Mouse (Mus musculus): ENCODE measurements around the gene Scnn1g.

DNA sequence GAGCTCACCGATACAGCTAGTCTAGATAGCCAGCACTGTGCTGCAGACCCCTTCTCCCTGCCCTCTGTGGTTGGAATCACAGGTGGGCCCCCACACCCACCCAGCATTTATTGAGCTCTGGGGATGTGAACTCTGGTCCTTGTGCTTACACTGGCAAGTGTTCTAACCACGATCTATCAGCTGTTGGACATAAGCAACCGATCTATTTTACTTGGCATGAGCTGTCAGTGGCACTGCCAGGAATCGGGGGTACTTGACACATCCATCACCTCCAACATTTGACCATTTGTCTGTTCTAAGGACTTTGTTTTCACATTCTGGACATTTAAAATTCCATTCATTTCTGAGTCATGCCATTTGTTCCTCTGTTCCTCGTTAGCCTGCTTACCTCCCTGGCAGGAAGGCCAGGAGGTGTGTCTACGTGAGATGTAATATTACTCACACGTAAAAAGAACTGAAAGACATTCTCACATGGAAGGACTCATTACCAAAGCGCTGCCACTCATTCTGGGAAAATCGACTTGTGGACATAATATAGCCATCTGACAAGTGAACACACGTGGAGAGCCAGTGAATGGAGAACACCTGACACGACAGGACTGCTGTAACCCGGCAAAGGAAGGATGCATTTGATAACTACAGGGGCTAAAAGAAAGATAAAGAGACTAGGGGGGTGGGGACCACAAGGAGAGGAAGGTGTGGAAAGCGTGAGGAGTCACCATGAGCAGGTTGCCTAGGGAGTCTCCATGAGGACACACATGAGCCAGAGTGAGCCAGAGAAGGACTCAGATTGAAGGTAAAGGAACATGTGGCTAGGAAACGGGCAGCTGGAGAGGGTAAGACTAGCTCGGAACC, 73.7 kb downstream of the Scnn1g start:
- no peak for TF ChIP-seq EP300 (IDR thresholded peaks at IDR 0.05; ENCODE audit: insufficient read depth, low read depth, low read length)
- TF ChIP-seq POLR2A (IDR thresholded peaks at IDR 0.05; ENCODE audit: insufficient read depth, low read depth, low read length) = no peak
- TF ChIP-seq CTCF (IDR thresholded peaks at IDR 0.05) = no peak

Data from heart, adult 2 months (tissue).